Mouse (Mus musculus): Measurements from ENCODE around the gene Cmtm5.

- TF ChIP-seq TAL1 (IDR thresholded peaks at IDR 0.05; ENCODE audit: low read length), result no peak
- TF ChIP-seq GATA1 (IDR thresholded peaks at IDR 0.05; ENCODE audit: low read length), result no peak
Observed at GRCm38 (mm10) chr14:54927296-54927695, 8.8 kb upstream of the Cmtm5 start.

Measured in erythroblast, embryonic 14.5 days (primary cell).